Mouse (Mus musculus) large intestine, adult 2 months (tissue): ENCODE measurements around the gene Spag8. TPM values are rescaled to one million over a fixed set of nuclear protein-coding genes. Genes with fewer than 3 reads are reported as not detected.

Experiments
- DNase-seq: peaks from one replicate; pipeline ENCODE4 v3.0.0-alpha.2; 2012; ENCODE audit warnings: low read depth, low spot score
- WGBS: fragments of 180-500 bp; shearing (Covaris S2); methylation state at CpG from one replicate; pipeline ENCODE4 v1.1.7; 2018; 5-methylcytosine and 5-hydroxymethylcytosine counted together
- polyA plus RNA-seq: library from polyadenylated mRNA; depleted of rRNA; stranded (reverse); fragments of >200 nt; gene quantifications from 2 replicates; pipeline ENCODE4 v1.2.3, GENCODE M21; 2012; rRNA removed

The Spag8 gene
- polyA plus RNA-seq = 0.38 and 0.81 TPM in 2 replicates

- 28% methylated on average over 24 of the region's 24 CpGs for WGBS
- DNase-seq = no peak
These were observed at the start of gene Spag8 for GRCm38 (mm10) chr4:43653161-43654015. Spag8 (minus strand) TSS chr4:43653594.

DNA sequence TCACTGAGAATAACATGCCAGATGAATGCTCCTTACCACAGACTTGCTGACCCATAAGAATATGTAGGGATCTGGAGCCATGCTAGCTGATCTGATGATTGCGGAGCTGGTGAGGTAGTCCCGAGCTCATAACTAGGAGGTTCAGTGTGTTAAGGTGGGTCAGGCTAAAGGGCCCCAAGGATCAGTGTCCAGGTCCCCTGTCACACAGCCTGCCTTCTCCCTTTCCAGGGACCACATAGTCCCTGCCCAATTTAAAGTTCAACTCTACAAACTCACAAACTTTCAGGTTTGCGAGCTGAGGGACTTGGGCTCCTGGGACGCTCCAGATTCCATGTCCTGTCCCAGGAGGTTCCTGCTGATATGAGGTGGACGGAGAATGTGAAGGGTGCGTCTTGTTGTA is 47.3 kb upstream of the Spag8 start, which contains the start of gene Olfr70:
Gene Olfr70 (minus strand): TSS at position 101 of the 400 bp plus-strand sequence.
- 71% methylated on average over 6 of the region's 6 CpGs for WGBS
- no peak for DNase-seq

- no peak for DNase-seq
- 92% methylated on average over 13 of the region's 13 CpGs for WGBS
These were observed 43.2 kb upstream of the Spag8 start for GRCm38 (mm10) chr4:43696561-43696960.

DNA sequence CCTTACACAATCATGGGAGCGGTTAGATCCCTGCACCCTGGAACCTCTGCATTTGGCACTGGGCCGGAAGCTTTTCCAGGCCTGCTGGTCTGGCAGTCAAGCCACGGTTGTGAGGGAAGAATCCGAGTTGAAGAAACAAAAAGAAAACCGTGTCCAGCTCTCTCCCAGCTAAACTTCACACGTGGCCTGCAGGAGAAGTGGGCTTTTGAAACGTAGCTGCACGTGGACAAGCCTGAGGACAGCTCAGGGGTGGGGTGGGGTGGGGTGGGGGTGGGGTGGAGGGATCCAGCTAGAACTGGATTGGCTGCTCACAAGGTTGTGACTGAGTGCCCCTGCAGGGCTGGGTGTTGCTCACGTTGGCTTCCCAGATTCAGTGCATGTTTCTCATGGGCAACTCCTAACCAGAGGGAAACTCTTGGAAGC is 41.9 kb upstream of the Spag8 start:
- 4% methylated on average over 9 of the region's 9 CpGs for WGBS
- DNase-seq = no peak

DNA sequence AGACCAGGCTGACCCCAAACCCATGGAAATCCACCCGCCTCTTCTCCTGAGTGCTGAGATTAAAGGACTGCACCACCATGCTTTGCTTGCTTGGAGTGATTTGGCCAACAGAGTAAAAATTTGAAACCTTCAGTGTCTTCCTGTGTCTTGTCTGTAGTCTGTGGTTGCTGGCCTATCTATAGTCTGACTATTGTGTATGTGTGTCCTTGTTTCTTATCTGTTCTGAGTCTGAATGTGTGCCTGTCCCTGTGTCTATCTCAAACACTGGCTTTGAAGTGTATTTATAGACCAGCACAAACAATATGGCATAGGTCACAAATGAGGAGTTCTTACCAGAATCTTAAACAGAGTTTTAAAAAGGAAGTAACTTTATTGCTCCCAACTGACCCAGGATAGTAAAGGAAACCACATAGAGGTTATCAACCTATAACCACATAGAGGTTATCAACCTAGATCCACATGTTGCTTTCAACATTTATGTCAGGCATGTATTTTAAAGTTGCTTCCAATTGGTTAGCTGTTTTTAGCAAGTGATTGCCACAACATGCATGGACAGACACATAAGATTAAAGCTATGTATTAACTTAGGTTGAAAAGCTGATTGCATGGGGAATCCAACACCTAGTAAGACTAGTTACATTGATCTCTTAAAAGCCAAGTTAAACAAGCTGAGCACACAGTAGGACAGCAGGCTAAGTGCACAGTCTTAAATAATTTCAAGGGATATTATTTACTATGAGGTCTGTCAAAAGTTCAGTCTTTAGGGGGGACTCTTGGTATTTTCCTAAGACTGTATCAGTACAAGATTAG is 41.2 kb upstream of the Spag8 start:
- no peak for DNase-seq
- 87% methylated on average over 1 of the region's 1 CpGs for WGBS

DNA sequence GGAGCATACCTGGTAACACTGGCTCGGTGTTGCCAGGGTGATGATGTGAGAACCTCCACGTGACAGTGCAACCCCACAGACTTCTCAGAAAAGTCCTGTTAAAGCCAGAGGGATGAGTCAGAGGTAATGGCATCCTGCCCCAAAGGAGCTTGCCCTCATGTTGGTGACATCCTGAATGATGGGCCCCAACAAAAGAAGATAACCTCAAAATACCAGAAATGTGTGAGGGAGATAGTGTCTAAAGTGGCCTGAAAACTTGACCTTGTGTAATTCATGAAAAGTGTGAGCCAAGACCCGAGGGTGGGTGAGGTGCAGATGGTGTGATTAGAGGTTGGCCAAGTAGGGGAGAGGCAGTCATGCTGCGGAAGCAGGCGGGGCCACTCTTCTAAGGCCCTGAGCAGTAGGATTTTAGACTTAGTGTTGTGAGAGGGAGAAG is 40.4 kb upstream of the Spag8 start:
- no peak for DNase-seq
- WGBS = 55% methylated on average over 5 of the region's 5 CpGs

DNA sequence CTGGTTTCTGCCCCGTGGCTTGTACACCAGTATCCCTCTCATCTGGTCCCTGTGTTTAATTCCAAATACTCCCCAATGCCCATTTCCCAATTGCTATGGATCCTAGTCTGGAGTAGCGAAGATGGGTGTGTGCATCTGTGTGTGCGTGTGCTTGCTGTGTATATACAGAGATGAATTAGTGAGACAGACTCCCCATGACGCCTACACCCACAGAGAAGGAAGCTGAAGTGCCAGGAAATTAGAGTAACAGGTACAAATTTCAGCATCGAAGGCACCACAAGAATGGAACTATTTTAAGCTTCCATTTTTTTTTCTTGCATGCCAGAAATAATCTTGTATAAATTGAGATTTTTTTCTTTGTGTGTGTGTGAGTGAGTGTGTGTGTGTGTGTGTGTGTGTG is 37.6 kb upstream of the Spag8 start:
- 70% methylated on average over 5 of the region's 5 CpGs for WGBS
- no peak for DNase-seq

DNA sequence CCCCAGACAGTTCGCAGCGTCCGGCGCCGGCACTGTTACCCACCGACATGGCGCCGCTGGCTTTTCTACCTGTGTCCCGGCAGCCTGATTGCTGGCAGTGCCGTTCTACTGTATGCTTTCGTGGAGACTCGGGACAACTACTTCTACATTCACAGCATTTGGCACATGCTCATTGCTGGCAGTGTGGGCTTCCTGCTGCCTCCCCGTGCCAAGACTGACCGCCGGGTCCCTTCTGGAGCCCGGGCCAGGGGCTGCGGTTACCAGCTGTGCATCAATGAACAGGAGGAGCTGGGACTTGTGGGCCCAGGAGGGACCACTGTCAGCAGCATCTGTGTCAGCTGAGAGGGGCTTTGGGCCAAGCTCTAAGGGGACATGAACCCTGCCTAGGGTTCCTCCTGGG is 36.6 kb upstream of the Spag8 start:
- DNase-seq = no peak
- WGBS = 92% methylated on average over 17 of the region's 17 CpGs

DNA sequence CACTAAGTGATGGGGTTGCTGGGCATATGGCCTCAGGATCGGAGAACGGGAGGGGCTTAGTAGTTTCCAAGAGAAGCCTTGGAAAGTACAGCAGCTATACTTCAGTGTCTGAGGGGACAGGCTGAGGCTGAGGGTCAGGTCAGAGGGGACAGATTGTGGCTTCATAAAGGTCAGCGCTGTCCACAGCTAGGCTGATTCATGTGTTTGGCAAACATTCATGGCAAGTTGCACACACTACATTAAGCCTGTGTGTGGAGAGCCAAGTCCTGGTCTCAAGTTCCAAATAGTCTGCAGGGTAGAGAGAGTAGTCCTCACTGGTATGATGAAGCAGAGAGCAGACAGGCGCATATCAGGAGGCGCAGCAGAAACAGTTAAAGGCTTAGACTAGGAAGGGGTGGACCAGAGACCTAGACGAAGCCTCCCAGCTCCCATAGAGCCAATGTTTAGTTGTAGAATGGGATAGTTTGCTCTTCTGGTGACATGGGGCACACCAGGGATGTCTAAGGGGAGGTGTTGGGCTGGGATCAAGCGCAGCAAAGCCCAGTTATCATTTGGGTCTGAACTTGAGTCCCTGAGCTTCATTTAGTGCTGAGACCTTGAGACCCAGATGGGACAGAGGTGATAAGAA is 26.1 kb upstream of the Spag8 start:
- no peak for DNase-seq
- WGBS = 79% methylated on average over 7 of the region's 7 CpGs

- 92% methylated on average over 6 of the region's 6 CpGs for WGBS
- no peak for DNase-seq
These were observed 25.1 kb upstream of the Spag8 start for GRCm38 (mm10) chr4:43678541-43678940.

DNA sequence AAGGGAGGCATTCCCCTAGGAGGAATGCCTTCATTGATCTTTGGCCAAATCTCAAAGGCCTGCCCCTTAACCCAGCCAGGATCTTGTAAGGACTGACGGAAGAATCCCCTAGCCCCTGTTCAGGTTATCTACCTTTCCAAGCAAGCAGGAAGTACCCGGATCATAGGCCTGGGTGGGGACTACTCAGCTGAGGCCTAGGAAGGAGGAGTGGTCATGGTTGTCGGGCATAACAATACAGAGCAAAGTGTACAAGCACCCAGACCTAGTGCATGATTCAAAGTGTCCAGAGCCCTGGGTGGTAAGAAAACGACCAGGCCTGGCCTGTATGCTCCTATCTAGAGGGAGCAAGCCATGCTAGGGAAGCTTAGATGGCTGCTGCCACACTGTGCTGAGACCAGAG is 22.2 kb upstream of the Spag8 start:
- DNase-seq = no peak
- 42% methylated on average over 4 of the region's 4 CpGs for WGBS

DNA sequence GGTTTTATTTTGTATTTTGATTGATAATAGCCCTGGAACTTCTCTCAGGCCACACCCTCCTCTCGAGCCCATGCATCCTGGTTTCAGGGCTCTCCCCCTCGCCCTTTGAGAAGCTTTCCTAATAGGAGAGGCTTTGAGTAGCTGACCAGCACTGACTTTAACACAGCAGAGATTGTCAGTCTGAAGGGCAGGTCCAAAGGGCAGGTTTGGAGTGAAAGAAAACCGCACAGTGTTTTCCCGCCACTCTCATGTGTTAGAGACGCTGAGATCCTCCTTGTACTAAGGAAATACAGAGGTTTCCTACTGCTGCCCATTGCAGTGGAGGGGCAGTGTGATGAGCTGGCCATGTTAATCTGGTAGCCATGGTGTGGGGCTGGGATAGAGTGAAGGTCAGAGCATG is 21.6 kb upstream of the Spag8 start:
- no peak for DNase-seq
- 55% methylated on average over 5 of the region's 5 CpGs for WGBS

DNA sequence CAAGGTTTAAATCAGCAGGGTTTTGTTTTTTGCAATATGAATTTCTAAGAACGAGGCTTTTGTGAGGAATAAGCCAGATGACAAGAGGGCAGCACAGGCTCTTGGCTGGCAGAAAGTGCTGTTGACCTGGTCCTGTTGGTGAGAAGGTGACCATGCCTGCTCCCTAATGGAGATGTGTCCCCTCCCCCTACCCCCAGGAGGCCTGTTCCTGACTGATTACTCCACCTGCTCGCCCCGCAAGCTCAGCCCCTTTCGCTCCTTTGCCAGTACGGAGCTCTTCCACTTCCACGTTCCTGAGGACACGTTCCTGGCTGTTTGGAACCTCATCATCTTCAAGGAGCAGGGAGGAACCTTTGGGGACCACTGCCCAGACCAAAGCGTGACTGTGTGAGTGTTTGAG is 20.3 kb upstream of the Spag8 start:
- no peak for DNase-seq
- 87% methylated on average over 8 of the region's 8 CpGs for WGBS

DNA sequence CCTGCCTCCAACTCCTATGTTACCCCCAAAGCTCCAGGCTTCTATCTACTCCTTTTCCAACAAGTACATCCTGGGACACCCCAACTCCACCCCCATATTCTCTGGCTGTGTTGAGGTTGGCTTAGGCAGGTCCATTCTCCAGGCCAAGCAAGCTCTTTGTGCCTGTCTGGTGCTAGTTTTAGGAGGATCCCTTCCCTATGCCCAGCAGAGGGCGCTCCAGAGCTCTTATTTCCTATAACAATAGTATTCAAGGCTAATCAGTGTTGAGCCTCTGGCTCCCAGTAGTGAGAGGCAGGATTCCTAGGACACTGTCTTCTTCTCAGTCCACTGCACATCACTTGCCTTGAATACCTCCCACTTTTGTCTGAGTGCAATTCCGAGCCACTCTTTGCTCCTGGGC is 18.7 kb upstream of the Spag8 start:
- DNase-seq = peak; percentile 87
- 21% methylated on average over 2 of the region's 2 CpGs for WGBS

DNA sequence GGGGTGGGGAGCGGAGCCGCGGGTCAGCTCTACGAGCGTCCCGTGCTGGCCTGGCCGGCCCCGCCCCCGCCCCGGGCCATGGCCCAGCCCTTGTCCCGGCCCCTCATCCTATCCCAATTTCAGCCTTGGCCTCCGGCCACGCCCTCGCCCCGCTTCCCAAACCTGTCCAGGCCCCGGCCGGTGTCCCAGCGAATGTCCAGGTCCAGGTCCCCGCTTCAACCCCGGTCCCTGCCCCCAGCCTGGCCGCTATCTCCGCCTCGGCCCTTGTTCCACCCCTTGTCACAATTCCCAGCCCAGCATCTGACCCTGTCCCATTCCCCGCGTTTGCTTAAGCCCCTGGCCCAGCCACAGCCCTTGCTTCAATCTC is 16.0 kb upstream of the Spag8 start:
- WGBS = 2% methylated on average over 25 of the region's 25 CpGs
- no peak for DNase-seq

DNA sequence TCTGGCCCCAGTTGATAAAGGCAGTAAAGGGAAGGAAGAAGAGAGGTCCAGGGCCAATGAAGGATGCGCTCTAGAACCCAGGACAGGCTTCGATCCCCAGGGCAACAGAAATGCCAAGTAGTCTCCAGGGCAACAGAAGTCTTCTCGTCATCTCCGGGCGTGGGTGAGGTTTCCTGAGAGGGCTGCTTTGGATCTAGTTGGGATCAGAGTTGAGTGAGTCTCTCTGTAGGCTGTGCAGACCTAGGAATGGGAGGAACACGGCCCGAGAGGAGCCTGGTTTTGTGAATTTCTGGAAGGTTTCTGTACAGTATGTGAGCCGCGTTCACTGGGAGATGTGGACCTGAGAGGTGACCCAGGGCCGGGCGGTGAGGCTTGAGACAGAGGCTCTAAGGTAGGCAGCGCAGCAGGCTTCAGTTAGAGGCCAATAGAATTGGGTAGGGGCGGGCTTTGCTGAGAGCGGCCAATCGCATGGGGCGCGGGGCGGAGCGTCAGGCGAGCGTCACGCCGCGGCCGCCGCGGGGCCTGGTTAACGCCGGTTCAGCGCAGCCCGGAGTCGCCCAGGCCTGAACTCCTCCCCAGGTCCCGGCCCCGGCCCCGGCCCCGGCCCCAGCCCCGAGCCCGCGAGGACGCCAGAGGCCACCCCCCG is 15.5 kb upstream of the Spag8 start, which contains the start of the genes Tmem8b and Fam221b:
Gene Tmem8b (plus strand): TSS at position 190 of the 646 bp plus-strand sequence.
Gene Fam221b (minus strand): TSS at position 364 of the 646 bp plus-strand sequence.
- 1% methylated on average over 39 of the region's 41 CpGs for WGBS
- peak; percentile 52 for DNase-seq

GRCm38 (mm10) chr4:43666412-43666811 is 13.0 kb upstream of the Spag8 start:
- DNase-seq = no peak
- 21% methylated on average over 4 of the region's 4 CpGs for WGBS

DNA sequence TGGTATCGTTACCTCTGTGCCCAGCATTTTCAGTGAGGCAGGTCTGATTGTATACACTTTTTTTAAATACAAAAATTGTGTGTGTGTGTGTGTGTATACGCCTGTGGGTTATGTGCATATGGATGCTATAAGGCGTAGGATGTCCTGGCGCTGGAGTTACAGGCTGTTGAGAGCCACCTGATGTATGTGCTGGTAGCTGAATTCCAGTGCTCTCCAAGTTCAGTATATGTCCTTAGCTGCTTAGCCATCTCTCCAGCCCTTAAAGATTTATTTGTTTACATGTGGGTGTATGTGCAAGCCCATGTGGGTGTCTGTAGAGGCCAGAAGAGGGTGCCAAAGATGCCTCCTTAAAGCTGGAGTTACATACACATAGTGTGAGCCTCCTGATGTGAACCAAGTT is 3.8 kb upstream of the Spag8 start:
- DNase-seq = no peak
- 53% methylated on average over 4 of the region's 4 CpGs for WGBS

DNA sequence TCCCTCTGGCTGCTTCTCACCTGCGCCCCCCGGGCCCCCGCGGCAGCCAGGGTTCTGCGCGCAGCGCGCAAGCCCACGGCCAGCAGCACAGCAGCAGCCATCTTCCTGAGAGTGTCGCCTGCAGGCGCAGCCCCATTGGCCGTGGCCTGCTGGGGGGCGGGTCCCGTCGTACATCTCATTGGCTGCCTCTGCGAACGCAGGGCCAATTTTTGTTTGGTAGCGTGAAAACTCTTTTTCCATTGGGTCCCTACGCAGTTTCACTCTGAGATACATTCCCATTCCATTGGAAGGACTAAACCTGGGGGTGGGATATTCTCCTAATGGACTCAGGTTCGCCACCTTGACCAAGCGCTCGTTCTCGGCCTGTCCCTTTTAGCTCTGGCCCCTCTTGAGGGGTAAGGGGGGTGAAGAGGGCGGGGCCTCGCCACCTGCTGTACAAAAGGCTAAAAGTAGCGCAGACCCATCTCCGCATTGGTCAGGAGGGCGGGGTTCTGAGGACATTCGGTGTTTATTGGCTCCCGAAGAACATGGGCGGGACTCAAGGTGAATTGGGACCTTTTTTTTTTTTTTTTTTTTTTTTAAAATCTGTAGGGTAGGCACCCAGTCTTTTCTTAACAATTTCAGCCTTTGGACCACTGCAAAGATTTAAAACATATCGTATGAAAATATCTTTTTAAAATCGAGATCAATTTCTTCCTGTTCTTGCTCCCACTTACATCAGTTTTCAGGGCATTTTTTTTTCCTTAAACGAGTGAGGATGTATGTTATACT is 3.1 kb upstream of the Spag8 start, which contains the start of gene Hint2:
Gene Hint2 (minus strand): TSS at position 128 of the 771 bp plus-strand sequence.
- DNase-seq = peak; percentile 92
- under 1% methylated on average over 34 of the region's 34 CpGs for WGBS
